Mouse (Mus musculus) testis, adult 2 months (tissue): ENCODE measurements around the gene Nfib.

Source experiments
- CTCF ChIP-seq: fragments of 200-500 bp; IDR thresholded peaks from 2 replicates; pipeline ENCODE4 v1.5.1; 2012; ENCODE audit warnings: low read depth, mild to moderate bottlenecking, inconsistent platforms, low read length, moderate library complexity; ENCODE audit not compliant: control insufficient read depth, insufficient read depth, insufficient replicate concordance
- POLR2A ChIP-seq: fragments of 200-500 bp; IDR thresholded peaks from 2 replicates; pipeline ENCODE4 v1.6.1; 2012; ENCODE audit warnings: low read depth, mild to moderate bottlenecking, inconsistent platforms, low read length, moderate library complexity; ENCODE audit not compliant: control insufficient read depth

DNA sequence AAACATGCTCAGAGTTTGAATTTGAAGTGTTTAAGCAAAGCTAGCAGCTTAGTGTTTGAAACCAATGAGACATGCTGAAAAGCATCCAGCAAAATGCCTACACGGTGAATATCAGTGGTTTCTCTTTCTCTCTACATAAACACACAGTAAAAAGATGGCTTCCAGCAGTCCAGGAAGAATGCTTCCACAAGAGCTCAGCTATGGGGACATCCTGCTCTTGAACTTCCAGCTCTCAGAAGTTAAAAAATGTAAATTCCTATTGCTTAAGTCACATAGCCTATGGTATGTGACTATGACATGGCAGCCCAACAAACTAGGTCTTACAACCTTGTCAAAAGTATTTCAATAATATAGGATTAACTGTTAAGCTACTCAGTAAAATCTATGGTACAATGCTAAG is 261.5 kb downstream of the Nfib start:
- TF ChIP-seq CTCF (no peak), POLR2A (no peak)
